ENCODE assay signal across 9 mouse cellular contexts in the genomic region with DNA sequence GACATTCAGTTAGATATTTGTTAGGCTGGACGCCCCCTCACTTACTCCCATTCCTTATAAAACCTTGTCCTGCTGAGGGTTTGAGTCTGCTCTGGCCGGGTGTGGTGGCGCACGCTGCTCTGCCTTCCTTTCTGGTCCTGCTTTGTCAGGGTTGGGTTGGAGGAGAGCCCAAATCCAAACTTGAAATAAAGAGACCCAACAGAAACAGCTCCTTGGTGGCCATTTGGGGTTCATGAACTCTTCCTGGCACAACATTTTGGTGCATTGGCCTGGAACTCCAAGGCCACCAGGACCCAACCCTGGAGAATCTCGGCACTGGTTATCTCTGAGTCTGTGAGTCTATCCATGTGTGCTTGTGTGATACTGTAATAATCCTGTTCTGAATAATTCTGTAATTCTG. TPM values are rescaled to one million over a fixed set of nuclear protein-coding genes. Genes with fewer than 3 reads are reported as not detected.
DNase-seq lines count a peak whose midpoint lies in the region; ATAC-seq and TF ChIP-seq lines count a peak whose summit lies in the region.
"Had no signal": no experiment of that assay in that cellular context is flagged by ENCODE, and none has a peak within 500 bp of the region (broad histone marks: within the 10 kb centered on the region; RNA-seq: fewer than 3 reads in every experiment).

No protein-coding gene starts in this region.

- H3K9me3 ChIP-seq in heart, embryonic 15.5 days (replicated peaks), result no peaks in the 10 kb centered on the region
- no peaks in the 10 kb centered on the region for H3K9me3 ChIP-seq in liver, embryonic 11.5 days (ENCODE audit: control insufficient read depth, low read length)
- H3K9me3 ChIP-seq: megakaryocyte, embryonic 14.5 days had no signal

- peak overlapping the region; percentile 77 for H3K4me2 ChIP-seq in heart, embryonic 15.5 days
- peak overlapping the region; percentile 88 for H3K4me2 ChIP-seq in liver, embryonic 11.5 days

- H3K9ac ChIP-seq in heart, embryonic 15.5 days, result peak overlapping the region; percentile 97
- H3K9ac ChIP-seq in liver, embryonic 11.5 days (ENCODE audit: low read depth, low read length), result peak overlapping the region; percentile 88

- no peak for TF ChIP-seq CTCF in spleen, adult 2 months (IDR thresholded peaks at IDR 0.05; ENCODE audit: extremely low read depth, insufficient read depth, insufficient read length, insufficient replicate concordance)

- no peaks in the 10 kb centered on the region for H3K27me3 ChIP-seq in spleen, adult 2 months (ENCODE audit: control insufficient read depth, insufficient read depth, low read length)
- no peaks in the 10 kb centered on the region for H3K27me3 ChIP-seq in heart, embryonic 15.5 days
- no peaks in the 10 kb centered on the region for H3K27me3 ChIP-seq in liver, embryonic 11.5 days (replicated peaks; ENCODE audit: control insufficient read depth, insufficient read depth, low read length)
- H3K27me3 ChIP-seq: megakaryocyte, embryonic 14.5 days had no signal

- ATAC-seq in heart, embryonic 15.5 days (replicated peaks; ENCODE audit: insufficient number of reproducible peaks, insufficient read depth, low FRiP score, low read depth), result no peak
- ATAC-seq in liver, embryonic 11.5 days (replicated peaks; ENCODE audit: low FRiP score), result peak; percentile 2; the same call in 1 of the 2 replicates

- WGBS in spleen, adult 2 months, result 73% methylated on average over 5 of the region's 5 CpGs
- WGBS in heart, embryonic 15.5 days, result 51% methylated on average over 5 of the region's 5 CpGs
- 73% methylated on average over 5 of the region's 5 CpGs for WGBS in liver, embryonic 11.5 days

- no peak for TF ChIP-seq POLR2A in spleen, adult 2 months (IDR thresholded peaks at IDR 0.05; ENCODE audit: low read depth, low read length)

- H3K4me3 ChIP-seq in spleen, adult 2 months (ENCODE audit: extremely low read depth, insufficient read depth, insufficient read length), result peak overlapping the region; percentile 64; the same call in 1 of the 2 replicates
- H3K4me3 ChIP-seq in heart, embryonic 15.5 days, result peak overlapping the region; percentile 91
- H3K4me3 ChIP-seq in liver, embryonic 11.5 days (ENCODE audit: low read depth, low read length), result peak overlapping the region; percentile 79

- H3K4me1 ChIP-seq in spleen, adult 2 months (ENCODE audit: control insufficient read depth, insufficient read depth, insufficient read length), result peaks cover 13% of the 10 kb centered on the region; the same call in 1 of the 2 replicates
- H3K4me1 ChIP-seq in heart, embryonic 15.5 days (replicated peaks), result peaks cover 23% of the 10 kb centered on the region
- peaks cover 8% of the 10 kb centered on the region; the same call in 1 of the 2 replicates for H3K4me1 ChIP-seq in liver, embryonic 11.5 days (replicated peaks; ENCODE audit: control insufficient read depth, insufficient read depth, low read length)

- peak overlapping the region; percentile 69 for H3K27ac ChIP-seq in spleen, adult 2 months (ENCODE audit: insufficient read depth, low read length)
- peak overlapping the region; percentile 99 for H3K27ac ChIP-seq in heart, embryonic 15.5 days
- peak overlapping the region; percentile 85; the same call in 1 of the 2 replicates for H3K27ac ChIP-seq in liver, embryonic 11.5 days (ENCODE audit: low read depth, low read length)

- H3K36me3 ChIP-seq in spleen, adult 2 months (ENCODE audit: control insufficient read depth, insufficient read depth, low read length), result no peaks in the 10 kb centered on the region
- H3K36me3 ChIP-seq in heart, embryonic 15.5 days, result no peaks in the 10 kb centered on the region
- no peaks in the 10 kb centered on the region for H3K36me3 ChIP-seq in liver, embryonic 11.5 days (ENCODE audit: control insufficient read depth, insufficient read depth, low read length)

- DNase-seq in cerebellum, adult 11-12 months, result peak; percentile 51
- DNase-seq in cerebellum, adult 8-10 months, result no peak
- DNase-seq in spleen, adult 2 months (ENCODE audit: low read depth in 1 of 2, low spot score in 2 of 2), result no peak
- DNase-seq in spleen, postnatal 14 days (ENCODE audit: low spot score in 2 of 2), result no peak
- DNase-seq in liver, embryonic 11.5 days (ENCODE audit: low spot score), result no peak
- DNase-seq in right cerebral cortex, postnatal 14 days, result peak; percentile 5
- no peak for DNase-seq in yolk sac, embryonic 10.5 days (ENCODE audit: low spot score)

RNA-seq across cellular contexts. Expression of gene Zfp52, which starts 3.7 kb away (rescaled TPM):
- polyA plus RNA-seq in spleen, adult 2 months (2012; rRNA removed), result 0.54 and 0.56 TPM in 2 replicates
- polyA plus RNA-seq in heart, embryonic 15.5 days (2015; fragmentation: Nextera tagmentation; extraction: Ambion mirVana), result 4.0 TPM in 2 replicates
- polyA plus RNA-seq in liver, embryonic 11.5 days (2014; fragmentation: Nextera tagmentation; extraction: Ambion mirVana), result 1.7 and 2.5 TPM in 2 replicates

RNA-seq across cellular contexts. Expression of gene Zfp948, which starts 35.2 kb away (rescaled TPM):
- polyA plus RNA-seq in spleen, adult 2 months (2012; rRNA removed), result 0.28 and 0.32 TPM in 2 replicates
- polyA plus RNA-seq in heart, embryonic 15.5 days (2015; fragmentation: Nextera tagmentation; extraction: Ambion mirVana), result 9.7 and 11.4 TPM in 2 replicates
- polyA plus RNA-seq in liver, embryonic 11.5 days (2014; fragmentation: Nextera tagmentation; extraction: Ambion mirVana), result 13.7 and 14.9 TPM in 2 replicates

RNA-seq across cellular contexts. Expression of gene Zfp53, which starts 42.8 kb away (rescaled TPM):
- 2.2 TPM in 2 replicates for polyA plus RNA-seq in spleen, adult 2 months (2012; rRNA removed)
- polyA plus RNA-seq in heart, embryonic 15.5 days (2015; fragmentation: Nextera tagmentation; extraction: Ambion mirVana), result 4.9 and 6.9 TPM in 2 replicates
- 7.5 and 7.8 TPM in 2 replicates for polyA plus RNA-seq in liver, embryonic 11.5 days (2014; fragmentation: Nextera tagmentation; extraction: Ambion mirVana)

Comparison
In these comparisons a context has a peak if more than half of its experiments do, and no peak if none do; other contexts are left out.
1. DNase-seq: peak in cerebellum, adult 11-12 months (single experiment) and right cerebral cortex, postnatal 14 days (single experiment); none in cerebellum, adult 8-10 months (single experiment), spleen, adult 2 months (0 of 2), spleen, postnatal 14 days (0 of 2), liver, embryonic 11.5 days (single experiment) and yolk sac, embryonic 10.5 days (single experiment).
2. Peak in every context shown above with its lines, with median percentiles within 50 percentile points of each other: H3K27ac ChIP-seq and H3K4me3 ChIP-seq.